Mouse (Mus musculus) c-Kit-positive CD71-positive TER-119-negative erythroid progenitor cells, embryonic 14.5 days (primary cell): ENCODE measurements at regions not wholly inside any gene's neighbourhood (a gene's known extent, or its start where the extent isn't known, plus 50 kb on each side); places are given as distances from the start of the nearest gene placed in this dataset.

Experiments
- DNase-seq: peaks from one replicate; pipeline ENCODE4 v3.0.0-alpha.2; 2013; ENCODE audit warnings: low read depth

DNA sequence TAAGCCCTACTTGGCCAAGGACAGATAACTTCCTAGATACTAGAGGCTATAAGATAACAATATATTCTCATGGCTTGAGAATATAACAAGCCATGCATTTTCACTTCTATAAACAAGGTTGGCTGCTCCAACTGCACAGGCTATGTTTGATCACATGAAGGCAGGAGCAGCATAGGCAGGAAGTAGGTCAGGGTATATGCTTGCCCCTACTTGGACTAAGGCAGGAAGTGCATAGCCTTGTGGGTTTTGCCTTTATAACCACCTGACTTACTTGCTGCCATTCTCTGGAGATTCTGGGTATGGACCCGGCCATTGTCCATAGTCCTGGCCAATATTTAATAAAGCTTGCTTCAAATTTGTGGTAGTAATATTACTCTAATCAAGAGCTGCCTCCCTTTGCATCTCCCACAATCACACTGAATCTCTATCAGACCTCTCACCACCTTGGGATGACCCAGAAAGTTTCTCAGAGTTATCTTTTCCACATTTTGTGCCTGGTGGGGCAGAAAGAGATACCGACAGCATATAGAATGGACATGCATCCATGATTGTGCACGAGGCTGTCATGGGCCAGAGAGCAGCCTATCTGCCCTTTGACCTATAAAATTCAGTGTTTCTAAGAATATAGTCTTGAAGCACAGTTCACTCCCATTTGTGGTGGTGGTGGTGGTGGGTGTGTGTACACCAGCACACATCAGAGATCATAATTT lies 193.7 kb upstream of the Klf3 start:
- no peak for DNase-seq

DNA sequence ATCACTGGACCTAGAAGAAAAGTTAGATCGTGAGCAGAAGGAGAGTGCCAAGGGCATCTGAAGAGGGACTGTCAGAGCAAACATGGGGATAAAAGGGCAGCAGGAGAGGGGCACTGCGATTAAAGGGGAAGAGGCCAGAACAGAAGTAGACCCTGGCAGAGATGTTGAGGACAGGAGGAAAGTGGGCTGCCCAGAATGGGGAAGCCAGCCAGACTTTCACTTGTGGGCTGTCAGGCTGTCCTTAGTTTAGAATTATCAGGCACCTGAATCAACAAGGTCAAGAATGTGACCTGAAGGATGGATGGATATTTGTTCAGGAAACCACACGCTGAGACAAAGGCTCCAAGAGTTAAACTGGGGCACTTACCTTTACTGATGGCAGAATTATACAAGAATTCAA lies 193.0 kb upstream of the Klf3 start:
- DNase-seq: no peak

DNA sequence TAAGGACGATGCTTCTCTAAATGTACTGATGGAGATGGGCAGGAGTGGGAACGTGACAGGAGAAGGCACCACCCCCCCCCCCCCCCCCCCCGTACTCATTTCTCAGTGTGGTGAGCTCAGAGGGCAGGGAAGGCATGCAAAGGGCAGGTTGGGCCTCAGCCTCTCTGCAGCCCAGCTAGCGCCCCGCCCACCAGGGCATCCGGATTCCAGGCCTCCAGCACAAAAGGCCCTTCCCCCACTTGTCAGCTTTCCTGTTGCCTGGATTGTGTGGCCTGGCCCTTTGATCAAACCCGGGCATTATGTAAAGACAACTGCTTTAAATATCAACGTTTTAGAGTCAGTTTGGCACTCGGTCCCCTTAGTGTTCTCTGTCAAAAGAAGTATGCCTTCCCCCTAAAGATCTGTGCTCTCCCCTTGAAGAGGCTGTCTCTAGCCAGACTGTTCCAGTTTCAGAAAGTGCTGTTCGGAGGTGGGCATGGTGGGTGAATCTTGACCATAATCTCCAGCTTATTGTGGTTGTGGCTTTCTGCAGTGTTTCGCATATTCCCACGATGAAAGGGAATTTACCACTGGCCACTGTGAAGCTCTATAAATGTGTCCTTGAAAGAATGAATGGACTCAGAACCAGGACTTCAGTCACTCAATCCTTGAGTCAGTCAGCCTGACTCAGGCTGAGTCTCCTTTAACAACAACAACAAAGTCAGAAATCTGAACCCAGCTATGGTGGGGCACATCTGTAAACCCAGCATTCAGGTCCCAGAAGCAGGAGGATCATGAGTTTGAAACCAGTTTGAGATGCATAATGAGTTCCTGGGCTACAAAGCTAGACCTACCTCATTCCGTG lies 192.4 kb upstream of the Klf3 start:
- no peak for DNase-seq

DNA sequence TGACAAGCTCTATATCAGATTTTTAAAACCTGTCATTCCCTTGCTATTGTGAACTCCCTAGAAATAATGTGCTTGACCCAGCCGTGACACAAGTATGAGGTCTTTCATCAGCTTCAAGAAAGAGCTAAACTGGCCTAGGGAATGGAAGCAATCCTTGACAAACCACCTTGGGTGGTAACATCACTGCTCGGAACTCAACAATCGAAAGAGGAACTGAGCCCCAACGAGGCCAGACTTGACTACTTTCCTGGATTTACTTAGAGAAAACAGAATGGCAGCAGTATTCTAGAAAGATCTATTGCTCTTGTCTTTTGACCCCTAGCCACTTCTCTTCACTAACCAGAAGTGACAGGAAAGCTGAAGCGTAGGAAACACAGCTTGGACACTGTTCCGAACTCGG lies 191.2 kb upstream of the Klf3 start:
- DNase-seq: no peak

DNA sequence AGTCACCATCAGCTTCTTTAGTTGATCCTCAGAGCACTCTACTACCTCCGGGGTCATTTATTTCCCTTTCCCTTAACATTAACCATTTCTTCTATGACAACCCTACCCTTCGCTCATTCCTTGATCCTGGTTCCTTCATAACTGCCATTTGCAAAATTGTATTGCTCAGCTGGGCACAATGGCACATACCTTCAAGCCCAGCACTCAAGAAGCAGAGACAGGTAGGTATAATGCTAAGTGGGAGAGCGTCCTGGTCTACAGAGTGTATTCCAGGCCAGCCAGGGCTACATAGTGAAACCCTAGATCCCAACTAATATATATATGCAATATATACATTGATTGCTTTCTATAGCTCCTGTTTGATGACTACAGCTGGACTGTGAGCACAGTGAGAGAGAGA lies 189.5 kb upstream of the Klf3 start:
- no peak for DNase-seq

DNA sequence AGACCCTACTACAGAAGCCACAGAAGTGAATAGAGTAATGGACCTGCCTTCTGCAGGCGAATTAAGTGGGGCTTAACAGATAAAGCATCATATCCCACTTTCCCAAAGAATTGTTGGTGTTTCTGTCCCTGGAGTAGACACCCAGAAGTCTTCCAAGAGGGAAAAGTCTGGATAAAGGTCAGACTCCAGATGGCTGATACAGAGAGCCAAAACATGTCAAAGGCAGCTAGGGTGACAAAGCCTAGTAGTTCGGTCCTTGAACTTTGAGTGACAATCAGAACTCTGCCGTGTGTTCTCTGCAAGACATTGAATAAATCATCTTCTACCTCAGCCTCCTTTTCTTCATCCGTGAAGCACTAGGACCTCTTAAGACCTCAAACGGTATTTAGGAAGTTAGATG lies 185.1 kb upstream of the Klf3 start:
- DNase-seq: no peak

DNA sequence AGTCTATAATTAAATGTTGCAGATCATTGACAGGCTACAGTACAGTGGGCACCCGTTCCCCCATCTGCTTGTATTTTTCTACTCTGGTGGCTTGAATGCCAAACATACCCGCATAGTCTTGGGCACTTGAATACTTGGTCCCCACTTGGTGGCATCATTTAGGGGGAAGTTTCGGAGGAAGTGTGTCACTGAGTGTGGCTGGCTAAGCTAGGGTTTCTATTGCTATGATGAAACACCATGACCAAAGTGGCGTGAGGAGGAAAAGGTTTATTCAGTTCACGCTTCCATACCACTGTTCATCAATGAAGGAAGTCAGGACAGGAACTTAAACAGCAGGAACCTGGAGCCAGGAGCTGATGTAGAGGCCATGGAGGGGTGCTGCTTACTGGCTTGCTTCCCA lies 183.4 kb upstream of the Klf3 start:
- no peak for DNase-seq

DNA sequence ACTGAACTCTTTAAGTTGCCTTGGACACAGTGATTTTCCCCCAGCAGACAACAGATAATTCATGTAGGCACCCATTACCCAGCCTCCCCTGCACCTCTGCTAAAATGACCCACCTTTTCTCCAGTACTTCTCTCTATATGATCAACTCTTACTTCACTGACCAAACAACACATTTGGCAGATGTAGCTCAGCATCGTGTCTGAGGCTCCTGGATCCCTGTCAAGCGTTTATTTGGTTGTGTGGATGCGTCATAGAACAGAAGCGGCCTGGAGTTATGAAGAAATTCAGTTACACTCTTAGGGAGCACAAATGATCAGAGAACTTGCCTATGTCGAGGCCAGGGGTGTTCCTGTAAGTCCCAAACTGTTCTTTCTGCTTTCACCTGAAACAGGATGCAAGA lies 182.5 kb upstream of the Klf3 start:
- DNase-seq: no peak

DNA sequence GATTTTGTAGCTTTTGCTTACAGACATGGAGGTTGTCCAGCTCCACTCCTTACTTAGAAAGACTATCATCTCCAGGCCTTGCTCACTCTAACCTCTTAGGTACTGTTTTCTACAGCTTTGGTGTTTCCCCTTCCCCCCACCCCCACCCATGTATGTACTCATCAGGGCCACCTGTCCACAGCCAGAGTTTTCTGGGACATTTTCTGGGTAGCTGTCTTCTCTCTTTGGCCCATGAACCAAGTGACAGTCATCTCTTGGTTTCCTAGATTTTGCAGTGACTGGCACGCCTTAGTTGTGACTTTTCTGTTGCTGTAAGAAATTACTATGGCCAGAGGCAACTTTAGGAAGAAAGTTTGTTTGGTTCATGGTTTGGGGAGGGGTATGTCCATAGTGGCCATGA lies 181.8 kb upstream of the Klf3 start:
- no peak for DNase-seq

DNA sequence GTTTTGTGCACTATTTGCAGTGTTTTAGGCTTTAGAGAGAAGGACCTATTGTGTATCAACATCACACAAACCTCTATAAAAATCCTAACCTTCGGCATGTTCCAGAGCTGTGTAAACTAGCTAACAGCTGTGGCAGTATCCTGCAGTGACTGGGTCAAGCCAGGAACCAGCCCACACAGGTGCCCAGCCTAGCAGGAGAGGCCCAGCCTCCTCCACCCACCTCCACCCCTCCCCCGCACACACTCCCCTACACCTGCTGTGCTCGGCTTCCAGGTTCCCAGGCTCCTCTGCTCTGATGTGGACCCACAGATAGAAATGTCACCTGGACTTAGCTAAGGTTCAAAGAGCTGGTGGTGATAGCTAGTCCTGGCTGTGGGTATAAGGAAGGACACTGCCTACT lies 179.5 kb upstream of the Klf3 start:
- DNase-seq: no peak

DNA sequence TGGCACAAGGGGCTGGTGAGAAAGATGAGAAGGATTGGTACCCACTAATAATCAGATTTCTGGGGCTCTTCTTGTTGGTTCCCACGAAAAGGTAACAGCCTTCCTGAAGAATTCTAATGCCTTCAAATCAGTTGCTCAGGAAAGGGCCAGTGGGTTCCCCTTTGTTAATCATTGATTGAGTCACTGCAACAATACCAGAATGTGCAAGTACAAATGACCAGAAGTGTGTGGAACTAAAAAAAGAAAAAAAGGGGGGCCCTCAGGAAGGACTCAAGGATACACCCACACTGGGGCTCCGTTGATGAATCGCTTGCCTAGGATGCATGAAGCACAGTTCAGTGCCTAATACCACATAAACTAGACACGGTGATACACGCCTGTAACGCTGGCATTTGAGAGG lies 179.0 kb upstream of the Klf3 start:
- DNase-seq: no peak

DNA sequence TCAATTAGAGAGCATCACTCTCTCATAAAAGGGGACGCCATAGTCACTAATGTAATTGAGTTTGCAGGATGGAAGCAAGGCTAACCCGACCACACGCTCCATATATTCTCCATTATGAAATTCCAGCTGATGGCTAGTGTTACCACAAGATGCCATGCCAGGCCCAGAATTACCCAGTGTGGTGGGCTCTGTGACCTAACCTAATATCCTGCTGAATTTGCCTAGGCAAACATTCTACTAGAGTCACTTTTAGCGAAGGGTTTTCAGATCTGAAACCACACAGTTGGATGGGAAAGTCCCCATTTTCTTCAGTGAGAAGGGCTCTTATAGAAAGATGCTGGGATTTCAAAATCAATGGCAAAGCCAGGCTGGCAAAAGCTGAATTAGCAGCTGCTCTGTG lies 177.8 kb upstream of the Klf3 start:
- DNase-seq: no peak

DNA sequence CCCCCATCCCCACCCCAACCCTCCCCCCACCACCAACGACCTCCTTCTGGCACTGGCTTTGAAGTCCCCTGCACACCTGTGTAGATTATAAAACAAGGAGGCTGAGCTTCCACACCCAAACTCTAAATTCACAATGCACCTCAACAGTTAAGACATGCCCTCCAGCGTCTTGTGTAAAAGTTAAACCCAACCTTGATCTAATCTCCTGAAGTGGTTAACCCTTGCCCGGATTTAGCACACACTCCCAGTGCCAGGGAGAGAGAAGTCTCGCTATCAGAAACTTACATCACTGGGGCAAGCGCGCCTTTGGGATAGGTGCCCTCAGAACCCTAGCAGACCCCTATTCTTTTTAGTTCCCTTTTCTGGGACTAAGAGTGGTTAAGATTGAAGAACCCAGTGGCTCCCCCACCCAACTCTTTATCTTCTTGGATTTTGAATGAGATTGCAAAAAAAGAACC lies 177.3 kb upstream of the Klf3 start:
- no peak for DNase-seq

DNA sequence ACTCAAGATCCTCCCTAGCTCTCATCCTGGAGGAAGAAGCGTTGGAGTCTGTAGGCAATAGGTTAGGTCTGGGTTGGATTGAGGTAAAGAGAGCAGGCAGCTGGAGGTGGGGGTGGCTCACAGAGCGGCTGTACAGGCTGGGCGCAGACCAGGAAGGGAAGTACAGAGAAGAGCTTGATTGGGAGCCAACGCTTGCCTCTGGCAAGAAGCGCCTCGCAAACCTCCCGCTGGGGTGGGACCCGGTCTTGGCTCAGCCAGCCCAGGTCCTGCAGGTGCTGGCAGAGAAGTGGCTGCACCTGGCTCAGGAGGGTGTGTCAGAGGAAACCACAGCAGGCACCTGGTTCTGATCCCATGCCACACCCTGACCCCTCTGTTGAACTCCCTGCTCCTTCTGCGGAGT lies 176.8 kb upstream of the Klf3 start:
- DNase-seq: no peak

DNA sequence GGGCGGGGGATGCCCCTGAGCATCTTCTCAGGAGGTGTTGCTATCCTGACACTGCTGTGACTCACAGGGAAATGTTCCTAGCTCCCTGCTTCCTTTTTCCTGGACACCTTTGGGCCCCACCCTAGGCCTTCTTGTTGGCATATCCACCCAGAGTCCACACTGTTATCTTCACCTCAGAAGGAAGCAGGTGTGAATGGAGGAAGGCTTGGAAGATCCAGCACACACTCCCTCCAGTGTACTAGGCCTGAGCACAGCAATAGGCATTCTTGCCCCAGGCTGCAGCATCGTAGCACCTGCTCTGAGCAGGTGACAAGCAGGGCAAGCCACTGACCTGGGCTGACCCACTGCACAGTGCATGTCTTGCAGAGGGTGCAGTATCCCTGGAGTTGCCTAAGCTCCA lies 172.6 kb upstream of the Klf3 start:
- DNase-seq: no peak

DNA sequence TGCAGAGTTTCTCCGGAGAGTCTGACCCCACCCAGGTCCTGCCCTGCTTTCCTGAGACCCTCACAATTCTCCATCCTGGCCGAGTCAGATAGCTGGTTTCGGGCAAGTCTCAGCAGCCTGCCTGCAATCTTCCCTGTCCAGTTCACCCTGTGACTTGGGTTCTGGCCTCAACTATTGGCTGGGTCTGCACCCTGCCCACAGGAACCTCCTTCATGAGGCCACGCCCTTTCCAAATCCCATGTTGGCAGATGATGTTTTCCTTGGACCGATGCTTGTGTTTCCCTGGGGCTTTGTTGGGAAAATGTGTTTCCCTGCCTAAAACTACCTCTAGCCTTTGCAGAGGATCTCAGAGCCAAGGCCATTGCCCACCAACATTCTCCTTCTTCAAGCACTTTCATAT lies 171.0 kb upstream of the Klf3 start:
- DNase-seq: peak; percentile 33

DNA sequence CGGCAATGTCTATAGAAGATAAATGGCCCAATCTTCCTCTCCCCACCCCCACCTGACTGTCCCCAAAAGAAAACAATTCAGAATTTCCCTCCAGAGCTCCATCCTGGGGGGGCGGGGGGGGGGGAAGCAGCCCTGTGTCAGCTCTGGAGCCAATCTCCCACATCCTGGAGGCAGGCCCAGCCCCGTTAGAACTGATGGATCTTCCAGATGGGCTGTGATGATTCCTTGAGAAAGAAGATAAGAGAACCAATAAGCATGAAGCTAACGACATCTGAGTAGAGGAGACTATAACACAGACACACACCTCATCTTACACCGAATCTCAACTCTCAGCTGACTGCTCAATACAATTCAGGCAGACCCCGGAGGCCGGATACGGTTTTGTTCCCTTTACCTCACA lies 169.2 kb upstream of the Klf3 start:
- DNase-seq: no peak

DNA sequence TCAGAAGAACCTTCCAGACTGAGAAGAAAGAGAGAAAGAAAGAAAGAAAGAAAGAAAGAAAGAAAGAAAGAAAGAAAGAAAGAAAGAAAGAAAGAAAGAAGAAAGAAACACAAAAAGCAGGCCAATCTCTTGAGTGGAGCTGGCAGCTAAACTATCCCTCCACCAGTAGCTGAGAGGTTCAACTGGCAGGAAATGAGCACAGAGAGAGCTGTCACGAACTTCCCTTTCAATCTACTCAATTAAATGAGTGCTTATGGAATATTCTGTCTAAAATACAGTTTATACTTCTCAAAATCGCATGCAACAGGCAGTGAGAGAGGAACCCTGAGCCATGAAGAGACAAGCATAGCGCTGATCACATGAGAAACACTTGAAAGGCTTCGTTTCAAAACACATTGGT lies 168.5 kb upstream of the Klf3 start:
- no peak for DNase-seq

DNA sequence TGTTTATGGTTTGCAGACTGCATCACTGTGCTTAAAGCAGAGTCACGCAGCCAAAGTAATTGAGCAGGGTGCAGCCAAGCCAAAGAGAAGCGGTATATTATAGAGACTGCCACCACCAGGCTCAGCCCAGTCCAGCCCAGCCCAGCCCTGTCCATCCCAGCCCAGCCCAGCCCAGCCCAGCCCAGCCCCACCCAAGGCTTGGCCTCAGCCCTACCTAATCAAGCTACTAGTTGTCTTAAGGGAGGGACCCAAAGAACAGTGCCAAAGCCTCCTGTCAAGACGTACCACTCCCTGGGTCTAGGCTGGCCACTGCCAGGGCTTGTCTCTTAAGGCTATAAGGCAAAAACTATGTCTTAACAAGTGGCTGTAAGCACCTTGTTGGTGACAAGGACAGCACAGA lies 166.9 kb upstream of the Klf3 start:
- no peak for DNase-seq

DNA sequence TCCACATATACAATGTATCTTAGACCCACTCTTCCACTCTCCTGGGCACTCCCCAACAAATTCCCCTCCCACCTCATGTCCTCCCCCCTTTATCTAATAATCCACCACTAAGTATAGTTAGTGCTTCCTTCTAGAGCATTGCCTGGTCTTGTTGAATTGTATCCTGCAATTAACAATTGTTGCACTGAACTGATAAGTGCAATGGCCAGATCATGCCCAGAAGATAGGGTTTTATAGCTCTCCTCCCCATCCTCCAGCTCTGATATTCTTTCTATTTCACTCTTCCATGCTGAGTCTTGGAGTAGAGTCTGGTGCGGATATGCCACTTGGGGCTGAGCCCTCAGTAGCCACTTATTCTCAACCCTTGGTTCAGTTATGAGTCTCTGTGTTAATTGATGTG lies 159.6 kb upstream of the Klf3 start:
- DNase-seq: no peak

DNA sequence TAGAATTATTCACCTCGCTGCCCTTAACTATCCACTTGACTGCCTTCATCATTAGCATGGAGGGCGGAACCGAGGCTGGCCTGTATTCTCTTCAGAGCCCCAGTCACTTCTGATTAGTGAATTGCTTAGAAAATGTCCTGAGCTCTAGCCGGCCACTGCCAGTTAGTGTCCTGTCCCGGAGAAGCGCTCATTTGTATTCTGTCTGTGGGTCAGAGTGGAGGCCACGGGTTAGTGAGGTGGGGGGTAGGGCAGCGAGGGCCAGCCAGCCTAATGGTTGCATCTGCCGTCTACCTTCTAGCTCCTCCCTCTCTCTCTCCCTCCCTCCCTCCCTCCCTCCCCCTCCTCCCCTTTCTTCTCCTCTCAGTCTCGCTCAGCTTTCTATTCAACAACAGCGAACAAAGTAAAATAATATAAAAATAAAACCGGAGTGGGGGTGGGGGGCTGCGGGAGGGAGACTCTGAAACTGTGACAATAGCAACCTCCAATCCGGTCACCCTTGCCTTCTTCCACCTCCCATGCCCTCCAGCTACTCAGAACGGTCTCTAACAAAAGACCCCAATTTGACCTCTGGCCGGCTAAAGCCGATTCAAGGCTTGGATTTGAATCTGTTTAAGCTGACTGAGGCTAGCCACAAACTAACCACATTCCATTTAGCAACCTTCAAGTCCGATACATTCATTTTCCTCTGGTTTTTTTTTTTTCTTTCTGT lies 155.6 kb upstream of the Klf3 start:
- no peak for DNase-seq

DNA sequence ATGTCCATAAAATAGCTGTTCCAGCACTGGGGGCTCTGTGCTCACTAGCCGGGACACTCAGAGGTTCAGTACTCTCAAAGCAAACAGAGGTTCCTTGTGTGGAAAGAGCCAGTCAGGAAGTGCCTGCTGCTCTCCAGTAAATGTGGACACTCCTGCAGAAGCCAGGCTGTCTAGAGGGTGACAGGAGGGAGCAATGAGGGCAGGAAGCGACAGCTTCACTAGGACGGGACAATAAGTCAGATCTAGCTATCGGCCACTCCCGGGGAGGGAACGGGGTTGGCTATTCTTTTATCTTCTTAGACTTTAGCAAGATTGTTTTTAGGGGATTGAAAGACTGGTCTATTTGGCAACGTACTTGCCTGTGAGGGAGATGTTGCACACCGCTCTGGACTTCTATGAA lies 154.7 kb upstream of the Klf3 start:
- no peak for DNase-seq

DNA sequence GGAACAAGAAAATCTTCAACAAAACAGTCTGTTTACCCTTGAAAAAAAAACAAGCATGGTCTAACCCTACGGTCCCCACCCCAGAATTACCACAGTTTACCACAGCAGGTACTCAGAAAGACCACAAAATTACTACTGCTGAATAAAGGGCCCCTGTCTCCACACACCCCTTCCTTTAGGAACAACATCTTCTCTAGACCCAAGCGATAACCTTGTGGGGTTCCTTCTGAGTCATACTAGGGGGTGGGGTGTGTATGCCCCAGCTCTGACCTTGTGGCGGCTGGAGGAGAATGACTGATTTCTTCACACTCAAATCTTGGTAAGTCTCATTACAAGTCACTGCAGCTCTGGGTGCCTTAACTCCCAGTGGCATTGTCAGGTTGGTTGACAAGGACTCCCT lies 151.8 kb upstream of the Klf3 start:
- DNase-seq: no peak
